Mouse (Mus musculus) CD4-positive, CD25-positive, alpha-beta regulatory T cell, adult 2 months (primary cell): ENCODE results near the gene Tecr.
"Not testable (repeated sequence)": the region's sequence is repeated elsewhere in the genome, so short reads cannot be mapped to it uniquely, and the experiment has no call there.

Experiments used
- DNase-seq: peaks from one replicate; pipeline ENCODE4 v3.0.0-alpha.2; 2012; ENCODE audit warnings: low read depth, low spot score

Tecr gene

GRCm38 (mm10) chr8:83618566-83618965 is 10.8 kb upstream of the Tecr start:
- DNase-seq, result no peak

- no peak for DNase-seq
Measured at GRCm38 (mm10) chr8:83617111-83617510, 9.3 kb upstream of the Tecr start.

- DNase-seq, result no peak
Measured at GRCm38 (mm10) chr8:83616625-83617024, 8.9 kb upstream of the Tecr start.

GRCm38 (mm10) chr8:83613695-83614094 is 5.9 kb upstream of the Tecr start:
- no peak for DNase-seq

- DNase-seq, result peak; percentile 35
Measured at GRCm38 (mm10) chr8:83611921-83612320, 4.2 kb upstream of the Tecr start.

- DNase-seq, result peak; percentile 37
Measured at GRCm38 (mm10) chr8:83609547-83610180, 1.9 kb upstream of the Tecr start.

GRCm38 (mm10) chr8:83609086-83609485 is 1.3 kb upstream of the Tecr start:
- no peak for DNase-seq

GRCm38 (mm10) chr8:83608398-83608829 is 643 bp upstream of the Tecr start:
- DNase-seq, result peak; percentile 90

- DNase-seq, result no peak
Measured at GRCm38 (mm10) chr8:83602650-83603029, 5.1 kb downstream of the Tecr start.

- DNase-seq, result no peak
Measured at GRCm38 (mm10) chr8:83599814-83600213, 8.0 kb downstream of the Tecr start.

- no peak for DNase-seq
Measured at GRCm38 (mm10) chr8:83598146-83598545, 9.6 kb downstream of the Tecr start.

GRCm38 (mm10) chr8:83596369-83596768 is 11.4 kb downstream of the Tecr start:
- DNase-seq, result peak; percentile 65

- not testable (repeated sequence) for DNase-seq
Measured at GRCm38 (mm10) chr8:83595050-83595345, 12.8 kb downstream of the Tecr start.

- peak; percentile 99 for DNase-seq
Measured at GRCm38 (mm10) chr8:83594167-83595049, 13.4 kb downstream of the Tecr start.

GRCm38 (mm10) chr8:83593325-83594166 is 14.2 kb downstream of the Tecr start:
- peak; percentile 42 for DNase-seq

GRCm38 (mm10) chr8:83592682-83593081 is 15.1 kb downstream of the Tecr start:
- DNase-seq, result no peak

- DNase-seq, result peak; percentile 55
Measured at GRCm38 (mm10) chr8:83590488-83591023, 17.2 kb downstream of the Tecr start.

- DNase-seq, result no peak
Measured at GRCm38 (mm10) chr8:83588886-83589285, 18.9 kb downstream of the Tecr start.

- no peak for DNase-seq
Measured at GRCm38 (mm10) chr8:83587644-83588043, 20.1 kb downstream of the Tecr start.

GRCm38 (mm10) chr8:83585333-83585732 is 22.4 kb downstream of the Tecr start:
- no peak for DNase-seq

GRCm38 (mm10) chr8:83584771-83585170 is 23.0 kb downstream of the Tecr start:
- no peak for DNase-seq

GRCm38 (mm10) chr8:83583236-83583635 is 24.5 kb downstream of the Tecr start:
- DNase-seq, result no peak
